Mouse (Mus musculus): ENCODE results near the gene Ces1a. TPM values are rescaled to one million over a fixed set of nuclear protein-coding genes. Genes with fewer than 3 reads are reported as not detected.

Ces1a gene
- polyA plus RNA-seq, 1 experiment = not detected

DNA sequence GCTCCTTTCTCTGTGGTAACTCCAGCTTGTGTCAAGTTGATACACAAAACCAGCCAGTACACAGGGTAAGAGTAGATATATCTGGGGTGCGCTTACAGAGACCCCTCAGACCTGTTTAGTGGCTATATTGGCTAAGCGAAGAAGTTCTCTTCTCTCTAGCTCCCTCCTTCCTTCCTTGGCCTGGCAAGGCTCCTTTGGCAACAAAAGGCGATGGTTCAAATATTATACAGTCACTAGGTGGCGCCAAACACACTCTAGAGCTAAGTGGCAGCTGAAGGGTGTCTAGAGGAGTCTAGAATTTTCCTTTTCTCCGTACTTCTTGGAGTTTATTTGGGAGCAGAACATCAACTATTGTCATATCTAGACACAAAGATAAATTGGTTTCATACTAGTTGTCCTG is 37.7 kb downstream of the Ces1a start:
- no peaks in the 10 kb centered on the region for H3K4me1 ChIP-seq (ENCODE audit: control insufficient read depth, insufficient read depth, low read length)
- TF ChIP-seq CTCF (IDR thresholded peaks at IDR 0.05; ENCODE audit: low read depth, low read length) = no peak
- no peak for TF ChIP-seq POLR2A (IDR thresholded peaks at IDR 0.05; ENCODE audit: borderline replicate concordance, low read depth, low read length)
- no peak overlapping the region for H3K27ac ChIP-seq (ENCODE audit: insufficient read depth, low read depth, low read length)
- no peak overlapping the region for H3K4me3 ChIP-seq (ENCODE audit: insufficient read depth, low read length)

DNA sequence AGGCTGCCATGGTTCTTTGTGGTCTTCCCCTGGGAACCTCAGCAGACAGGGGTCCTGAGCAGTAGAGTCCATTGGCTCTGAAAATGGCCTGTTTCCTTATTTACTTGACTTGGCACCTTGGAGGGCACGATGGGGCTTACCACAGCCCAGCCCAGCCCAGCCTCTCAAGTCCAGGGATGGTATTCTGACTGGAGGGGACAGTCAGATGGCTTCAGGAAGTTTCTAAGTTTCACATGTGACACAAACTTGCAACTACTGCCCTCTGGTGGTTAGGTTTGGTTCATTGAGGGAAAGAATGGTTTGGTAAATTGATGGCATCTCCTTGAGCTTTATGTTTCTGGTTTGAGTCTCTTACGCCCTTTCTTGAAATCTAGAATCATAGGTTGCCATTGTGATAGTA is 49.4 kb downstream of the Ces1a start:
- no peak overlapping the region for H3K4me3 ChIP-seq (ENCODE audit: insufficient read depth, low read length)
- TF ChIP-seq CTCF (IDR thresholded peaks at IDR 0.05; ENCODE audit: low read depth, low read length) (no peak), POLR2A (IDR thresholded peaks at IDR 0.05; ENCODE audit: borderline replicate concordance, low read depth, low read length) (no peak)
- H3K4me1 ChIP-seq (ENCODE audit: control insufficient read depth, insufficient read depth, low read length) = no peaks in the 10 kb centered on the region
- H3K27ac ChIP-seq (ENCODE audit: insufficient read depth, low read depth, low read length) = no peak overlapping the region

- no peak for TF ChIP-seq POLR2A (IDR thresholded peaks at IDR 0.05; ENCODE audit: borderline replicate concordance, low read depth, low read length)
- no peak for TF ChIP-seq CTCF (IDR thresholded peaks at IDR 0.05; ENCODE audit: low read depth, low read length)
- Histone ChIP-seq H3K4me3 (ENCODE audit: insufficient read depth, low read length) (no peak overlapping the region), H3K4me1 (ENCODE audit: control insufficient read depth, insufficient read depth, low read length) (no peaks in the 10 kb centered on the region), H3K27ac (ENCODE audit: insufficient read depth, low read depth, low read length) (no peak overlapping the region)
Measured at GRCm38 (mm10) chr8:92996840-92997239, 51.2 kb downstream of the Ces1a start.

- TF ChIP-seq CTCF (IDR thresholded peaks at IDR 0.05; ENCODE audit: low read depth, low read length) = no peak
- TF ChIP-seq POLR2A (IDR thresholded peaks at IDR 0.05; ENCODE audit: borderline replicate concordance, low read depth, low read length) = no peak
- Histone ChIP-seq H3K27ac (ENCODE audit: insufficient read depth, low read depth, low read length) (no peak overlapping the region), H3K4me3 (ENCODE audit: insufficient read depth, low read length) (no peak overlapping the region), H3K4me1 (ENCODE audit: control insufficient read depth, insufficient read depth, low read length) (no peaks in the 10 kb centered on the region)
Measured at GRCm38 (mm10) chr8:92984376-92984775, 63.6 kb downstream of the Ces1a start.

DNA sequence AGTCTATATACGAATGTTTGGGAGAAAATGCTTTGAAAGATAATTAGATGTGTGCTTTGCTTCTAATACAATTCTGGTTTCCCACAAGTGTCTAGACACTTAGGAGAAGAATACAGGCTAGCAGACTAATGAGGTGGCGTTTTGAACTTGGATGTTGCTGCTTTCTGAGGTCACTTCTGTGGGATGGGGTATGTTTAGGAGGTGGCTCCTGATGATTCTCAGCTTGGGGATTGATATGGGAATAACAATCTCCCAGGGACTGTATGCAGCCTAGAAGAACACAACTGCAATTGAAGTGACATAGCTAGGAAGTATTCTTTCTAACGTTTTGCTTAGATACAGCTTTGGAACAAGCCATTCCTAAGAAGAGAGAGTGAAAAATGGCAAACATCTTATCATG is 65.5 kb downstream of the Ces1a start:
- Histone ChIP-seq H3K27ac (ENCODE audit: insufficient read depth, low read depth, low read length) (no peak overlapping the region), H3K4me3 (ENCODE audit: insufficient read depth, low read length) (no peak overlapping the region), H3K4me1 (ENCODE audit: control insufficient read depth, insufficient read depth, low read length) (no peaks in the 10 kb centered on the region)
- TF ChIP-seq CTCF (IDR thresholded peaks at IDR 0.05; ENCODE audit: low read depth, low read length) (no peak), POLR2A (IDR thresholded peaks at IDR 0.05; ENCODE audit: borderline replicate concordance, low read depth, low read length) (no peak)

DNA sequence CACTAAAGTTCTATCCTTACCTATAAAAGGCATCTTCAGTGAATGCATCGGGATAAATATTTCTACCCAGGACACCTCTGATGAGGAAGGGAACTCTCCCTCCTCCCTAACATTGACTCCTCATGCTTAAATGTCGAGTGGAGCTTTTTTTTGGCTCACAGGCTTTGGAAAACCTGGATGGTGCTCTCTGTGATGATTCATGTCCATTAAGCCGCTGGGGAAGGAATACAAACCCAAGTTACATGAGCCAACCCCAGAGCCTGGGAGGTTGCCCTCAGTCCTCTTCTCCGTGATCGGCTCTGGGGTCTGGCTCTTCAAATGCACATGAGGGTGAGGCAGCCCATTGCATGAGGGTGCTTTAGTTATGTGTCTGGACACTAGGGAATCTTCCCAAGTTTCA is 71.3 kb downstream of the Ces1a start:
- no peaks in the 10 kb centered on the region for H3K4me1 ChIP-seq (ENCODE audit: control insufficient read depth, insufficient read depth, low read length)
- TF ChIP-seq CTCF (IDR thresholded peaks at IDR 0.05; ENCODE audit: low read depth, low read length) (no peak), POLR2A (IDR thresholded peaks at IDR 0.05; ENCODE audit: borderline replicate concordance, low read depth, low read length) (no peak)
- no peak overlapping the region for H3K27ac ChIP-seq (ENCODE audit: insufficient read depth, low read depth, low read length)
- no peak overlapping the region for H3K4me3 ChIP-seq (ENCODE audit: insufficient read depth, low read length)

DNA sequence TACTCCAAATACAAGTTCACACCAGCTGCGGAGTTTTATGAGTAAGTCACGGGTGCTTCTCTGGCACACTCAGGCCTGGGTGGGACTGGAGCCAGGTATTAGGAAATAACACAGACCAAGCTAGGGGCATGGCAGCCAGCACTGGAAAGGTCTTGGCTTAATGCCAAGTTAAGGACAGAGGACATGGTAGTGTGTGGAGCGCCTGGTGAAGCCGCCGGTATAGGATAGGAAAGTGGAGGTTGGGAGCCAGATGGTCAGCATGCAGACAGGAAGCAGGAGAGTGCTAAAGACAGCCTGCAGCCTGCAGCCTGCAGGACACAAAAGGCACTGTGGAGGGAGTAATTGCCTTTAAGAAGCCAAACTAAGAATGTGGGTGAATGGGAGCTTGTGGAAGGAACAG is 75.0 kb downstream of the Ces1a start:
- Histone ChIP-seq H3K4me1 (ENCODE audit: control insufficient read depth, insufficient read depth, low read length) (no peaks in the 10 kb centered on the region), H3K27ac (ENCODE audit: insufficient read depth, low read depth, low read length) (no peak overlapping the region), H3K4me3 (ENCODE audit: insufficient read depth, low read length) (no peak overlapping the region)
- no peak for TF ChIP-seq CTCF (IDR thresholded peaks at IDR 0.05; ENCODE audit: low read depth, low read length)
- no peak for TF ChIP-seq POLR2A (IDR thresholded peaks at IDR 0.05; ENCODE audit: borderline replicate concordance, low read depth, low read length)

Other genes with a start within 250 kb of the Ces1a start
- 0.75 and 2.5 TPM in 2 replicates for gene Mmp2, start 220.9 kb downstream of the Ces1a start, polyA plus RNA-seq (2012; ENCODE audit: insufficient read depth, insufficient read length, missing spikeins)
- 130 TPM in 2 replicates for gene Lpcat2, start 192.9 kb downstream of the Ces1a start, polyA plus RNA-seq (2012; ENCODE audit: insufficient read depth, insufficient read length, missing spikeins)
- 2.8 and 4.9 TPM in 2 replicates for gene Capns2, start 146.8 kb downstream of the Ces1a start, polyA plus RNA-seq (2012; ENCODE audit: insufficient read depth, insufficient read length, missing spikeins)
- gene Slc6a2, start 88.1 kb downstream of the Ces1a start, polyA plus RNA-seq (2012; ENCODE audit: insufficient read depth, insufficient read length, missing spikeins) = not detected in 2 replicates
- gene Ces1b, start 31.8 kb upstream of the Ces1a start, polyA plus RNA-seq (2012; ENCODE audit: insufficient read depth, insufficient read length, missing spikeins) = not detected in 2 replicates
- gene Ces1c, start 83.1 kb upstream of the Ces1a start, polyA plus RNA-seq (2012; ENCODE audit: insufficient read depth, insufficient read length, missing spikeins) = not detected in 2 replicates
- not detected in 2 replicates for gene Ces1d, start 149.6 kb upstream of the Ces1a start, polyA plus RNA-seq (2012; ENCODE audit: insufficient read depth, insufficient read length, missing spikeins)
- not detected in 2 replicates for gene Ces1e, start 181.4 kb upstream of the Ces1a start, polyA plus RNA-seq (2012; ENCODE audit: insufficient read depth, insufficient read length, missing spikeins)
- not detected in 2 replicates for gene Ces1f, start 231.6 kb upstream of the Ces1a start, polyA plus RNA-seq (2012; ENCODE audit: insufficient read depth, insufficient read length, missing spikeins)